Mouse (Mus musculus): Measurements from ENCODE around the gene Dennd5b.
"Not testable (repeated sequence)": the region's sequence is repeated elsewhere in the genome, so short reads cannot be mapped to it uniquely, and the experiment has no call there.

The Dennd5b gene

DNA sequence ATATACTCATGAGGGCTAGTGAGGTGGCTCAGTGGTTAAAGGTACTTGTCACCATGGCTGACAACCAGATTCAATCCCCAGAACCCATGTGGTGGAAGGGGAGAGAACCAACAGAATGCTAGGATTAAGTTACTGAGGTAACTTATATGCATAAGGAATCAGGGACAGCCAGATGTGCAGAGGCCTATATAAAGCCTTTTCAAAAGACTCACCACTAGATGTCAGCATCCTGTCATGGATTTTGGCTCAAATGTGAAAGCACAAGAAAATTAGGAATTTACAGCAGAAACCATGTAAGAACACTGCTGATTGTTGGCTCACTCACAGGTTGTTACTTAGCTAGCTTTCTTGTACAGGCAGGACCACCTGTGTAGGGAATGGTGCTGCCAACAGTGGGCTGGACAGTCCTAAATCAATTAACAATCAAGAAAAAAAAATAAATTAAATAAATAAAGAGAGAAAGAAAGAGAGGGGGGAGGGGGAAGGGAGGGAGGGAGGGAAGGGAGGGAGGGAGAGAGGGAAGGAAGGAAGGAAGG is 90.6 kb downstream of the Dennd5b start:
- DNase-seq (ENCODE audit: extremely low spot score), result peak; percentile 19

DNA sequence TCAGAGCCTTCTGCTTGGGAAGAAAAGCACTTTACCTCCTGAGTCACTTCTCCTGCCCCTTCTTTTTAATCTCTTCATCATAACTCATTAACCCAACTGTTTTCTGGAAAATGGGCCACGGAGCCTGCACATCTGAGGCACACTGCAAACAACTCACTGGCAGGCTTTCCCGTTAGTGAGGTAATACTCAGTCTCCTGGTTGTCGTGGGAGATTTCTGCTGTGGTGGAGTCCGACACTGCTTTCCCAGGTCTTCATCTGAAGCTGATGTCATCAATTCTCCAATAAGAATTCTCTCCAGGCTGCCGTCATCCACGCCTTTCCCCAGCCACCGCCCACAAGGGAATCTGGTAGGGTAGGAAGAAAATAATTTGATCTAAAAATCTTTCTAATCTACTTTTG is 96.5 kb downstream of the Dennd5b start:
- no peak for DNase-seq (ENCODE audit: extremely low spot score)

DNA sequence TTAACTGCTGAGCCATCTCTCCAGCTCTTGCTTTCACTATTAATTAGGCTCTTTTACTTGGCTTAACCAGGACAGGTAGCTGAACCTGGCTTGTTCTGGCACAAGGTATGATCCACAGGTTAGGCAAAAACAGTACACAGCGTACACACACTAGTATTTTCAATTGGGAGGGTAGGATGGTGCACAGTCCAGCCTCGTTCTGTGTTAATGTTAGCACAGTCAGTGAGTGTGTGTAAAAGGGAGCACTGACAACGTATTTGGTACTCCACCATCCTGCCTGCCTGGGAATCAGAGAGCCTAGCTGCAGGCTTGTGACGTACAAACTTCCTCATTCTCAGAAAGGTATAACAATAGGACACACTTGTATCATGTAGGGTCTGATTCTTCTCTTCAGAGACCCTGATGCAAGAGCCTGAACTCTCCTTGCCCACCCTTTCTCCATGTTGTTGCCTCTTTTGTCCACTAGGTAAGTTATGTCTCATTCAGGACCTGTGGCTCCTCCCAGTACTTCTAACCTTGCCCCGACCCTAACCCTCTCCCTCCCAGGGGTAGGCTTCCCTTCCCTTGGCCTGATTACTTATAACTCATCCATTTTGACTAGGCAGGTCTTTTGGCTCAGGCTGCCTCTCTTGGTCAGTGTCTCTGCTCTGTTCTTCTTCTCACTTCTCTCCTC is 107.0 kb downstream of the Dennd5b start:
- peak; percentile 42 for DNase-seq (ENCODE audit: extremely low spot score)

GRCm38 (mm10) chr6:148993117-148994077 is 108.1 kb downstream of the Dennd5b start:
- DNase-seq (ENCODE audit: extremely low spot score), result peak; percentile 66

DNA sequence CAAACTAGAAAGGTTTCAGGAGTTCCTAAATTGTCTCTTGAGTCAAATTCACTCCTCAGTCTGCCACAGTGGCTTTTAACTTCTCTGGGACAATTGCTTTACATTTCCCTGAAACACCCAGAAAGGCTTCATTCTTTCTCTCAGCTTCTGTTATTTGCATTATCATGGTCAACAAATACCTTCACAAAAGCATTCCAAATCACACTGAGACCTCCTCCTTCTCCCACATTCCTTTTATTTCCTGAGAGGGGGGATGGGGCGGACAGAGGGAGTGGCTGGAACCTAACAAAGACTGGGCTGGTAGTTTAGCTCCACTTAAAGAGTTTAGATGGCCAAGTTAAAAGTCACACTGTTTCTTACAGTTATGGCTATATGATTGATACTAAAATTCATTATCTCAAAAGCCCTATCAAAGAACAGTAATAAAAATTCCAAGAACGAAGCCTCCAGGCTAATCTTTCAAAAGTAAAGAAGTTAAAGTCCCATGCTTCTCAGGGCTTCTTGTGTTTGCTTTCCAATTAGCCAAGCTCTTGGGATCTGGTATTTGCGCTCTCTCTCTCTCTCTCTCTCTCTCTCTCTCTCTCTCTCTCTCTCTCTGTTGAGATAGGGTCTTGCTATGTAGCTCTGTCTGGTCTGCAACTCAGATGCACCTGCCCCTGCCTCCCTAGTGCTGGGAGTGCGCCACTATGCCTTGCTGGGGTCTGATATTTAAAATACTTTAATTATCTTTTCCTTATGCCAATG is 108.9 kb downstream of the Dennd5b start:
- DNase-seq (ENCODE audit: extremely low spot score), result peak; percentile 84

DNA sequence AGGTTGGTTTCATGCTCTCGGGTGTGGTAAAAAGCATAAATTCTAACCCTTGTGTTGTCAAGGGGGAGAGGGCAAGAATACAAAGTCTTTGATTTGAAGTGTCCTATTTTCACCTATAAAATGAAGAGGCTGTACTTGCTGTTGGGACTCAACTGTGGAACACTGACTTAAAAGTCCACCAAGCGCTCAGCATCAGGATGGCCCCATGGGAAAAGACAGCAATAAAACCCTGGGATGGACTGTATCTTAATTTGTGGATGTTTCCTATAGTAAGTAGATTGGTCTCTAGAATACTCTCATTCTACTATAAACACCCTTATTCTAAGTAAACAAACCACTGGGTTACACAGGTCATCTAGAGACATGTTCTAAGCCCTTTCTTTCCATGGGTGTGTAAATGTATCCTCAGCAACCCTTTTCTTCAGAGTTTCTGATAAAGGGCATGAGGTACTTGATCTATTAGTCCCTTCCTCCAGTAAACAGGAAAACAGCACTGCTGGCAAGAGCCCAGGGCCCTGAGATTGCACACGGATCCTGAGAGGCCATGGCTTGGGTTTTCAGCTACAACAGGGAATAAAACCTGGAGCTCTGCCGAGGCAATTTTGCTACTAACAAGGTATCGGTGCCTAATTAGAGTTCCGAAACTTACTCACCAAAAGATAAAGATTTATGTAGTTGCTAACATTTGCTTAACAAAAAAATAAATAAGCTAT is 109.7 kb downstream of the Dennd5b start:
- no peak for DNase-seq (ENCODE audit: extremely low spot score)

DNA sequence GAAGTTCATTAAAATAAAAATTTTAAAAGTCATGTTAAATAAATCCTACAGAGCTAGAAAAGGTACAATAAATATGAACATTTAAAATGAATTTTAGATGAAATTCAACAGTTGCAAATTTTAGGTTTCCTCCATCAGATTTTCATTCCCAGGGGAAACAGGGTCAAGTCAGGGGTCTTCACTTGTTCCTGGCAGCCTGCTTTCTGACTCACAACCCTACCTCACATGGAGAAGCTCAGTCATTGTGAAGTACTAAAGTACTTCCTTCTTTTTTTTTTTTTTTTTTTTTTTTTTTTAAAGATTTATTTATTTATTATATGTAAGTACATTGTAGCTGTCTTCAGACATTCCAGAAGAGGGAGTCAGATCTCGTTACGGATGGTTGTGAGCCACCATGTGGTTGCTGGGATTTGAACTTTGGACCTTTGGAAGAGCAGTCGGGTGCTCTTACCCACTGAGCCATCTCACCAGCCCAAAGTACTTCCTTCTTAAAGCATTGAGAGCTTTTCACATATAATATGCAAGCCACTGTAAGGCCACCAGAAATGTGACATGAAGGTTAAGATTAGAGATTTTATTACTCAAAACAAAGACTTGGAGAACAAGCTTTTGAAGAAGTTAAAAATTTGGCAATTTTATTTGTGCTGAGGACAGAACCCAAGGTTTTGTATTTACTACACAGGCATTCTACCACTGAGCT is 111.5 kb downstream of the Dennd5b start:
- not testable (repeated sequence) for DNase-seq (ENCODE audit: extremely low spot score)

- no peak for DNase-seq (ENCODE audit: extremely low spot score)
Measured at GRCm38 (mm10) chr6:148986003-148986402, 115.5 kb downstream of the Dennd5b start.

- DNase-seq (ENCODE audit: extremely low spot score), result no peak
Measured at GRCm38 (mm10) chr6:148980495-148980894, 121.0 kb downstream of the Dennd5b start.

DNA sequence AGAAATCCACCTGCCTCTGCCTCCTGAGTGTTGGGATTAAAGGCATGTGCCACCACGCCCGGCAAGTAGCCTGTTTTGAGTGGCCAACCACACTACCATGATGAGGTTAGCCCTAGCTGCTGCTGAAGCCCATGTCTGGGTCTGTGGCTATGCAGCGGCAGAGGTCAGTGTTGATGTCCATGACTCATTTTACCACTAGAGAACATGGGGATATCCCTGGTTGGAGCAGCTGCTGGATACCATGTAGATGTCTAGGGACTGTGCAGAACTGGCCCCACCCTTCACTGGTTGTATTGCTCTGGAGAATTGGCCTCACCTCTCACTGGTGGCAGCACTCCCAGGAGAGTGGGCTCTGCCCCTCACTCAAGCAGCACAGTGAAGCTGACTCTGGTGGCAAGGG is 126.4 kb downstream of the Dennd5b start:
- DNase-seq (ENCODE audit: extremely low spot score), result no peak

DNA sequence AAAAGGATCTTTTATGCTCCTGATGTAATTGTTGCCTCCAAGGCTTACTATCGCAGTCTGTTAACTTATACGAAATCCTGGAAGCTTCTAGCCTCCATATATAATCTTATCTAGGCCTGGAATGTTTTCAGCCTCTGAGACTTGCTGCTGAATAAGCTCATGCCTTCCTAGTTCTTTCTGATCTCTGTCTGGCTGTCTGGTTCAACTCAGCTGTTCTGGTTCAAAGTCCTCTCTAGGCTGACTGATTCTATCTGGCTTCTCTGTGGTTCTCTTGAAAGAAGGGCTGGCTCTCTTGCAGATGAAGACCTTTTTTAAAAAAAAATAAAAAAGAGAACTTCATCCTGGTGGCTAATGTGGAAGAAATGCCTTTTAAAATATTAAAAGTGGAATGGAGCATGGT is 128.6 kb downstream of the Dennd5b start:
- DNase-seq (ENCODE audit: extremely low spot score), result no peak

DNA sequence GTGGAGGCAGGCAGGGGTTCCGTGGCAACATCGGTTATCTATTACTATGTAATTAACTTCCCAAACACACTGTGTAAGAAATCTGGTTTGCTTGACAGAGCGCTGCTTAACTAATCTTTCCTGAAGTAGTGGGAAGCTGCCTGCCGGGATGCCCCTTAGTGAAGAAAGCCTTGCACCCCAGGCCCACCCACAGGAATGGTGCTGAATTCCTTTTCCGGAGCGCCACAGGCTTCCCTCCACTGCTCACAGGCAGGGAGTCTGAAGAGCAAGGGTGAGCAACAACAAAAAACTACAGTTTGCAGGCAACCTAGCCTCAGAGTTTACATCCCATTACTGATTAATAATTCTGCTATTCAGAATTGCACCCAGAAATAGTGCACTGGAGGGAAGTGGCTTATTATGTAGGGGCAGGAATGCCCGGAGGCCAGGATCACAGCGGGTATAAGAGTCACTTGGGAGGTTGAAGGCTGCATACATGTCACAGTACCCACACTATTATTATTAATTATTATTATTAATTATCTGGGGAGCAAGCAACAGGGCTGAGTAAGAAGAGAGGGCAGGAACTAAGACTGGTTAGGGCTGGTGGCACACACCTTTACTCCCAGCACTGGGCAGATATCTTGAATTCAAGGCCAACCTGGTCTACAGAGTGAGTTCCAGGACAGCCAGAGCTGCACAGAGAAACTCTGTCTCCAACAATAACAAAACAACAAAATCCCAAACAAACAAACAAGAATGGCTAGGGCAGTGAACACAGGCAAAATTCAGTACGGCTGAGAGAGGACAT is 129.2 kb downstream of the Dennd5b start:
- peak; percentile 15 for DNase-seq (ENCODE audit: extremely low spot score)

GRCm38 (mm10) chr6:148971385-148971940 is 130.0 kb downstream of the Dennd5b start:
- DNase-seq (ENCODE audit: extremely low spot score), result peak; percentile 36

- no peak for DNase-seq (ENCODE audit: extremely low spot score)
Measured at GRCm38 (mm10) chr6:148961285-148961684, 140.2 kb downstream of the Dennd5b start.

DNA sequence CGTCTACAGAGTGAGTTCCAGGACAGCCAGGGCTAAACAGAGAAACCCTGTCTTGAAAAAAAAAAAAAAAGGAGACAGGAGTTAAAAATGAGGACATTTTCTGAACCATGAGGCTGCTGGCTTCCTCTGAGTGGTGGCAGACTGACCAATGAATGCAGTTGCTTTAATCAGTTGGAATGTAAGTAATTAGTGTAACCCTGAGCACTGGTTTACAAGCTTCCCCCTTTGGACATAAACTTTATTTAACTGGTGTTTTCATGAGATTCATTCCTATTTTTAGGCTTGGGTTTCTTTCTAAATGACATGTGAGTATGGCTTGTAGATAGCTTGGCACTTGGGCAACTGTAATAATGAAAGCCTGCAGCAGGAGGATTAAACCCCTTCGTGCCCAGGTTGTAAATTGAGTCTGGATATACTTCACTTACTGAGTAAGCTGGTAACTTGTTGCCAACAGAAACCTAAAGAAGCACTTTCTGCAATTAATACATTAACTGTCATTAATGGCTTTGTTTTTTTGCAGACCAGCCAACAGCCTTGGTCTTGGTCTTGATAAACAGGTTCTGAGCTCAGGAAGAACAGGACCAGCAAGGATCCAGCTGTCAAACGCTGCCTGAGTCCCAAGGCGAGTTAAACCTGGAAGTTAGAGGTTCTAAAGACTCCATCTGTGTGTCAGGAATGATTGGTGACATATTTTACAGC is 141.8 kb downstream of the Dennd5b start:
- no peak for DNase-seq (ENCODE audit: extremely low spot score)

DNA sequence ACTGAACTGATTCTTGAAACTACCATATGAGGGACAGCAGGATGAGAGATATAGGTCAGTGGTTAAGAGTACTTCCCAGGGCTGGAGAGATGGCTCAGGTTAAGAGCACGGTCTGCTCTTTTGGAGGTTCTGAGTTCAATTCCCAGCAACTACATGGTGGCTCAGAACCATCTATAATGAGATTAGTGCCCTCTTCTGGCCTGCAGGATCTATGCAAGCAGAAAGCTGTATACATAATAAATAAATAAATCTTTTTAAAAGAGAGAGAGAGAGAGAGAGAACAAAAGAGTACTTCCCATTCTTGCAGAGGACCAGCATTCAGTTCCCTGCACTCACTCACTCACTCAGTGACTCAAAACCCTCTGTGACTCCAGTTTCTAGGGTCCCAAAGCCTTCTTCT is 142.8 kb downstream of the Dennd5b start:
- no peak for DNase-seq (ENCODE audit: extremely low spot score)

GRCm38 (mm10) chr6:148957046-148957445 is 144.4 kb downstream of the Dennd5b start:
- no peak for DNase-seq (ENCODE audit: extremely low spot score)

DNA sequence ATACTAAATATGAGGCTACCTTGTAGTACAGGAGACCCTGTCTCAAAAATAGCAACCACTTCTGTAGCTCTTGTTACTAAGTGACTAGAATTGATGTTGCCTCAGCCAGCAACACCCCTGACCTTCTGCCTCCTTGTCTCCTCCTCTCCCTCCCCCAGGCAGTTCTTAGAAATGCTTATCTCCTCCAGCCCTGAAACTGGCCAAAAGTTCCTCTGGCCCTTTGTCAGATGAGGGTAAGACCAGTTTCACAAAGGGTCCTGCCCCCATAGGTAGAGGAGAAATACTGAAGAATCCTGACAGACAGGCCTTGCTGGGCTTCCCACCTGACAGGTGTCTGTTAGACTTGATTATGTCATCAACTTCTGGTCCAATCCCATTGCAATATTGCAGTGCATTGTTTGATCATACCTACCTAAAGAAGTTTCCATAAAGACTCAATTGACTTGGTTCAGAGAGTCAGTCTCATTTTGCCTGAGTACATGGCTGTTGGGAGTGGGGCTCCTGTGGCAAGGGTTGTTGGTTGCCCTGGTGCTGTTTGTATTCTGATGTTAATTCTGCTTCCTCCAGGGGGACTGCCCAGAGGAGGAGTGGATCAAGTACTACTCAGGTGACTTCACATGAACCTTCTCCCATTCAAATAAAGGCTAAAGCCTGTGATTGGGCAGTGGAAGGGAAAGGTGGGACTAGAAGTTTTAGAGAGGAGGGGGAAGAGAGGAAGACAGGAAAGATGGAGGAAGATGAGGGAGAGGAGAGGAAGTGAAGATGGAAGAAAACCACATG is 145.6 kb downstream of the Dennd5b start:
- DNase-seq (ENCODE audit: extremely low spot score), result no peak
